ENCODE assay signal across 11 mouse cellular contexts in genomic region chr11:54954716-54955115, GRCm38 (mm10). TPM values are rescaled to one million over a fixed set of nuclear protein-coding genes. Genes with fewer than 3 reads are reported as not detected.
A peak's percentile ranks its signal among the peaks of the same experiment; 100 is the strongest.
DNase-seq lines count a peak whose midpoint lies in the region; ATAC-seq and TF ChIP-seq lines count a peak whose summit lies in the region.
"Had no signal": no experiment of that assay in that cellular context is flagged by ENCODE, and none has a peak within 500 bp of the region (broad histone marks: within the 10 kb centered on the region; RNA-seq: fewer than 3 reads in every experiment).

No protein-coding gene starts in this region.

- no peaks in the 10 kb centered on the region for H3K27me3 ChIP-seq in MEL (ENCODE audit: control insufficient read depth in 1 of 2, insufficient read depth in 2 of 2, low read length in 2 of 2)
- H3K27me3 ChIP-seq in hindbrain, embryonic 15.5 days = no peaks in the 10 kb centered on the region
- H3K27me3 ChIP-seq in liver, embryonic 16.5 days (ENCODE audit: control insufficient read depth, insufficient read depth, low read depth, low read length) = no peaks in the 10 kb centered on the region

- no peak for ATAC-seq in hindbrain, embryonic 15.5 days (ENCODE audit: low FRiP score, low read depth)
- ATAC-seq in liver, embryonic 16.5 days (ENCODE audit: low read depth) = no peak

- peak overlapping the region; percentile 26 for H3K4me2 ChIP-seq in hindbrain, embryonic 15.5 days
- peak overlapping the region; percentile 66; the same call in 1 of the 2 replicates for H3K4me2 ChIP-seq in liver, embryonic 16.5 days (ENCODE audit: low read depth, low read length)

- peak overlapping the region; percentile 66 for H3K27ac ChIP-seq in layer of hippocampus, adult 2 months
- no peak overlapping the region for H3K27ac ChIP-seq in MEL (ENCODE audit: control insufficient read depth, low read depth, low read length)
- H3K27ac ChIP-seq in hindbrain, embryonic 15.5 days (replicated peaks) = no peak overlapping the region
- H3K27ac ChIP-seq in liver, embryonic 16.5 days (ENCODE audit: low read length) = no peak overlapping the region

- no peak for TF ChIP-seq RAD21 in MEL (IDR thresholded peaks at IDR 0.05; ENCODE audit: low read depth, low read length)

- WGBS in hindbrain, embryonic 15.5 days = 81% methylated on average over 8 of the region's 8 CpGs
- WGBS in liver, embryonic 16.5 days (ENCODE audit: insufficient replicate concordance) = 82% methylated on average over 8 of the region's 8 CpGs

- peaks cover 17 to 45% of the 10 kb centered on the region in 2 experiments for H3K4me1 ChIP-seq in MEL (ENCODE audit: control insufficient read depth in 1 of 2, insufficient read depth in 2 of 2, low read length in 2 of 2)
- peaks cover 18% of the 10 kb centered on the region for H3K4me1 ChIP-seq in hindbrain, embryonic 15.5 days (replicated peaks)
- H3K4me1 ChIP-seq in liver, embryonic 16.5 days (ENCODE audit: control insufficient read depth, low read depth, low read length) = peaks cover 17% of the 10 kb centered on the region

- peaks cover 14% of the 10 kb centered on the region for H3K79me2 ChIP-seq in MEL (ENCODE audit: control insufficient read depth, insufficient read depth, low read length, poor library complexity)

- TF ChIP-seq POLR2A in MEL (IDR thresholded peaks at IDR 0.05; ENCODE audit: control insufficient read depth in 1 of 2, insufficient read depth in 1 of 2, low read depth in 1 of 2, low read length in 2 of 2, poor library complexity in 1 of 2) = no peak

- DNase-seq in layer of hippocampus, adult 2 months (ENCODE audit: low spot score in 2 of 2) = no peak
- no peak for DNase-seq in layer of hippocampus, adult 18-20 months (ENCODE audit: low spot score in 2 of 2)
- DNase-seq in MEL (ENCODE audit: low read depth, low spot score) = no peak
- DNase-seq in urinary bladder, postnatal 36 days (ENCODE audit: low spot score in 2 of 2) = no peak
- DNase-seq in spleen, postnatal 4 days (ENCODE audit: low spot score in 2 of 2) = no peak
- DNase-seq: adrenal gland, postnatal 10 days; cerebellum, adult 18-20 months; lung, adult 2 months; thymus, postnatal 36 days had no signal

- peak overlapping the region; percentile 20; the same call in 1 of the 2 replicates for H3K4me3 ChIP-seq in layer of hippocampus, adult 2 months
- H3K4me3 ChIP-seq in MEL (ENCODE audit: control insufficient read depth in 1 of 2, insufficient read depth in 1 of 2, low read depth in 2 of 2, low read length in 2 of 2) = peak overlapping the region; percentile 7 to 98; a peak in 1 of 4 replicates
- H3K4me3 ChIP-seq in hindbrain, embryonic 15.5 days = no peak overlapping the region
- 0 out of 2 replicates have a peak overlapping the region, but pooled peaks have one; percentile 87 for H3K4me3 ChIP-seq in liver, embryonic 16.5 days (ENCODE audit: low read depth, low read length)

- no peaks in the 10 kb centered on the region for H3K9me3 ChIP-seq in MEL (replicated peaks; ENCODE audit: insufficient read depth, low read length)
- no peaks in the 10 kb centered on the region for H3K9me3 ChIP-seq in hindbrain, embryonic 15.5 days
- no peaks in the 10 kb centered on the region for H3K9me3 ChIP-seq in liver, embryonic 16.5 days (replicated peaks; ENCODE audit: control insufficient read depth, low read length)

- H3K9ac ChIP-seq in MEL (ENCODE audit: control insufficient read depth, low read depth, low read length, poor library complexity, severe bottlenecking) = peak overlapping the region; percentile 97; the same call in 1 of the 2 replicates
- no peak overlapping the region for H3K9ac ChIP-seq in hindbrain, embryonic 15.5 days
- H3K9ac ChIP-seq in liver, embryonic 16.5 days (ENCODE audit: low read depth, low read length) = no peak overlapping the region

- H3K36me3 ChIP-seq in MEL (ENCODE audit: control insufficient read depth in 1 of 2, insufficient read depth in 2 of 2, low read length in 2 of 2) = peaks cover 0 to 27% of the 10 kb centered on the region in 2 experiments; a peak in 2 of 4 replicates
- no peaks in the 10 kb centered on the region for H3K36me3 ChIP-seq in hindbrain, embryonic 15.5 days
- H3K36me3 ChIP-seq in liver, embryonic 16.5 days (ENCODE audit: control insufficient read depth, insufficient read depth) = no peaks in the 10 kb centered on the region

- TF ChIP-seq EP300 in MEL (IDR thresholded peaks at IDR 0.05; ENCODE audit: low read depth in 1 of 2, low read length in 2 of 2) = no peak

- TF ChIP-seq CTCF in layer of hippocampus, adult 2 months (conservative IDR thresholded peaks at IDR 0.05) = no peak
- TF ChIP-seq CTCF in MEL (IDR thresholded peaks at IDR 0.05 in 2 of 3, conservative IDR thresholded peaks at IDR 0.05 in 1 of 3; ENCODE audit: control insufficient read depth in 1 of 3, insufficient read depth in 1 of 3, low read depth in 2 of 3, low read length in 3 of 3, poor library complexity in 1 of 3, severe bottlenecking in 1 of 3) = no peak

TF ChIP-seq in MEL, 35 proteins besides CTCF, POLR2A, EP300 and RAD21:
- no peak for TF ChIP-seq RCOR1 (IDR thresholded peaks at IDR 0.05; ENCODE audit: low read depth, low read length)
- no peak for TF ChIP-seq MYC (IDR thresholded peaks at IDR 0.05; ENCODE audit: low read depth, low read length)
- TF ChIP-seq TAL1 (IDR thresholded peaks at IDR 0.05; ENCODE audit: low read length) = no peak
- no peak for TF ChIP-seq SIN3A (IDR thresholded peaks at IDR 0.05; ENCODE audit: low read length)
- no peak for TF ChIP-seq MXI1 (IDR thresholded peaks at IDR 0.05; ENCODE audit: low read depth, low read length)
- no peak for TF ChIP-seq ZC3H11A (IDR thresholded peaks at IDR 0.05; ENCODE audit: low read depth, low read length)
- TF ChIP-seq POLR2AphosphoS2 (IDR thresholded peaks at IDR 0.05; ENCODE audit: low read length) = no peak
- TF ChIP-seq JUND (IDR thresholded peaks at IDR 0.05; ENCODE audit: low read depth, low read length) = no peak
- no peak for TF ChIP-seq ZKSCAN1 (IDR thresholded peaks at IDR 0.05; ENCODE audit: low read depth, low read length)
- no peak for TF ChIP-seq NELFE (IDR thresholded peaks at IDR 0.05; ENCODE audit: low read depth, low read length)
- TF ChIP-seq USF2 (IDR thresholded peaks at IDR 0.05; ENCODE audit: borderline replicate concordance in 1 of 2, insufficient read depth in 1 of 2, low read depth in 1 of 2, low read length in 2 of 2) = no peak
- TF ChIP-seq GABPA (IDR thresholded peaks at IDR 0.05; ENCODE audit: low read depth, low read length) = no peak
- no peak for TF ChIP-seq ETS1 (IDR thresholded peaks at IDR 0.05; ENCODE audit: low read depth, low read length)
- no peak for TF ChIP-seq ELF1 (IDR thresholded peaks at IDR 0.05; ENCODE audit: low read depth, low read length)
- no peak for TF ChIP-seq HCFC1 (IDR thresholded peaks at IDR 0.05; ENCODE audit: low read depth, low read length)
- no peak for TF ChIP-seq MEF2A (IDR thresholded peaks at IDR 0.05; ENCODE audit: extremely low read depth, insufficient replicate concordance, low read depth, low read length, poor library complexity, severe bottlenecking)
- TF ChIP-seq SMC3 (IDR thresholded peaks at IDR 0.05; ENCODE audit: low read depth, low read length) = no peak
- TF ChIP-seq UBTF (IDR thresholded peaks at IDR 0.05; ENCODE audit: borderline replicate concordance, insufficient read depth, low read depth, low read length) = no peak
- TF ChIP-seq CHD1 (IDR thresholded peaks at IDR 0.05; ENCODE audit: low read depth, low read length) = no peak
- no peak for TF ChIP-seq MAZ (IDR thresholded peaks at IDR 0.05; ENCODE audit: low read depth, low read length)

RNA-seq across cellular contexts. Expression of gene Tnip1, which starts 8.0 kb away (rescaled TPM):
- total RNA-seq in layer of hippocampus, adult 2 months (2021) = 10 to 100 TPM; 33.0 to 33.1 TPM
- 10 to 100 TPM; 35.2 to 39.0 TPM for total RNA-seq in layer of hippocampus, adult 18-20 months (2021)
- total RNA-seq in MEL (2012; rRNA removed) = 8.1 and 10.5 TPM in 2 replicates
- 10 to 100 TPM in 1 of 2 experiments, not detected in 1; 19.7 TPM for polyA plus RNA-seq in MEL (2012; ENCODE audit: insufficient read depth in 1 of 2, insufficient read length in 2 of 2, low read depth in 1 of 2, low replicate concordance in 2 of 2, missing spikeins in 1 of 2)
- polyA plus RNA-seq in hindbrain, embryonic 15.5 days (2015; fragmentation: Nextera tagmentation; extraction: Ambion mirVana) = 16.3 and 18.6 TPM in 2 replicates
- 5.2 and 6.5 TPM in 2 replicates for polyA plus RNA-seq in liver, embryonic 16.5 days (2015; fragmentation: Nextera tagmentation; extraction: Ambion mirVana)

RNA-seq across cellular contexts. Expression of gene Gpx3, which starts 52.5 kb away (rescaled TPM):
- 1 to 10 TPM; 3.9 to 4.0 TPM for total RNA-seq in layer of hippocampus, adult 2 months (2021)
- 1 to 10 TPM; 4.7 to 5.8 TPM for total RNA-seq in layer of hippocampus, adult 18-20 months (2021)
- total RNA-seq in MEL (2012; rRNA removed) = 0.12 TPM in 1 of 2 replicates, not detected in the other
- polyA plus RNA-seq in MEL (2012; ENCODE audit: insufficient read depth in 1 of 2, insufficient read length in 2 of 2, low read depth in 1 of 2, low replicate concordance in 2 of 2, missing spikeins in 1 of 2) = under 1 TPM in 1 of 2 experiments, not detected in 1; 0.15 TPM
- polyA plus RNA-seq in hindbrain, embryonic 15.5 days (2015; fragmentation: Nextera tagmentation; extraction: Ambion mirVana) = 63.5 and 67.4 TPM in 2 replicates
- polyA plus RNA-seq in liver, embryonic 16.5 days (2015; fragmentation: Nextera tagmentation; extraction: Ambion mirVana) = 39.1 and 45.2 TPM in 2 replicates
